Mouse (Mus musculus): ENCODE measurements around the gene Kif11. TPM values are rescaled to one million over a fixed set of nuclear protein-coding genes. Genes with fewer than 3 reads are reported as not detected.
A peak's percentile ranks its signal among the peaks of the same experiment; 100 is the strongest.

Gene Kif11
- polyA plus RNA-seq, 1 experiment from 2014 or later: 5.1 TPM

DNA sequence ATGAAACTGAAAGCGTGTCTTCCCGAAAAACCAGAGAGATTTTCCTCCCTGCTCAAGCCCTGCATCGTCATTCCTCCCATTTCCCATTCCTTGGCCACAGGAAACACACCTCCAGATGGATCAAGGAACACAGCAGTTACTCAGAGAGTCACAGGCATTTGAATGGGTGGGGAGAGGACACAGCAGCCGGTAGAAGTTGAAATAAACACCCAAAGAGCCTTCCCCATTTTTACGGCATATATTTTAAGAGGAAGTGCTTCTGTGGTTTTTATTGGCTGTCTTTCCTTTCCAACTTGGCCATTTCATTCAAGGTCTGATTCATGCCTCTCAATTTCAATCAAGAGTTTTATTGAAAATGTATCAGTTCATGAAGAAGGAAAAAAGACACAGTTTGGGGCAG is 72.0 kb downstream of the Kif11 start:
- no peaks in the 10 kb centered on the region for H3K27me3 ChIP-seq (ENCODE audit: control insufficient read depth, insufficient read depth, low read length)
- 73% methylated on average over 5 of the region's 5 CpGs for WGBS
- no peak overlapping the region for H3K4me2 ChIP-seq (ENCODE audit: low read depth, low read length)
- H3K27ac ChIP-seq (ENCODE audit: low read depth, low read length): no peak overlapping the region
- no peaks in the 10 kb centered on the region for H3K9me3 ChIP-seq (ENCODE audit: control insufficient read depth, low read length)
- ATAC-seq (ENCODE audit: low read depth): no peak
- H3K4me1 ChIP-seq (ENCODE audit: control insufficient read depth, insufficient read depth, low read length): no peaks in the 10 kb centered on the region
- H3K4me3 ChIP-seq (ENCODE audit: low read depth, low read length): no peak overlapping the region
- no peaks in the 10 kb centered on the region for H3K36me3 ChIP-seq (ENCODE audit: control insufficient read depth, insufficient read depth, low read length)
- H3K9ac ChIP-seq (replicated peaks; ENCODE audit: low read depth, low read length): no peak overlapping the region

DNA sequence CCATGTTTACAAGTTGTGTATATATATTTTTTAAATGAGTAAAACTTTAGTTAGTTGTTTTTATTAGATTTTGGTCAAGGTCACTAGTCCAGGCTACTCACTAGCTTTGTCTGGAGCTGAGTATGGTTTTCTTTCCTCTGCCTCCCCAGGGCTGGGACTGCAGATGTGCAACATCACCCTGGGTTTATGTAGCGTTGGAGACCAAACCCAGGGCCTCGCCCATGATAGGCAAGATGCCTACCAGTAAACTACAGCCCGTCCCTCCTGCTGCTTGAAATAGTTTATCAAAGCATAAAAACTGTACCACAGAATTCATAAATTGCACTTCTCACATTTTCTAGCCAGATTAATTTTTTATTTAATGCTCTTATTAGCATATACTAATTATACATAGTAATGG is 73.0 kb downstream of the Kif11 start:
- no peak for ATAC-seq (ENCODE audit: low read depth)
- 90% methylated on average over 3 of the region's 3 CpGs for WGBS

DNA sequence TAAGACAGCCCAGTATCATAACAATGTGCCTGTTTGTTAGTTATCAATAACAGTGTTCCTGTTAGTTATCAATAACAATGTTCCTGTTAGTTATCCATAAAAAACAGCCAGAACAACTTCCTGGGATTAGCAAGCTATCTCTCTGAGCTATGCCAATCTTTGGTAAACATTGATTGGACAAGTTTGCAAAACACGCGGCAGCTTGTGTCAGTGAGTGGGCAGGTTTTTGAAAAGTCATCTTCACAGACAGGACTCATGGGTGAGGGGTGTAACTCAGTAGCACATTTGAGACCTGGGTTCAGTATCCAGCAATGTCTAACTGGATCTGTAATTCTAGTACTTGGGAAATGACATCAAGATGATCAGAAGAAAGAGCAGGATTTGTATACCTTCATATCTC is 79.3 kb downstream of the Kif11 start:
- Histone ChIP-seq H3K4me2 (ENCODE audit: low read depth, low read length) (no peak overlapping the region), H3K36me3 (ENCODE audit: control insufficient read depth, insufficient read depth, low read length) (no peaks in the 10 kb centered on the region), H3K27ac (ENCODE audit: low read depth, low read length) (no peak overlapping the region), H3K4me3 (ENCODE audit: low read depth, low read length) (no peak overlapping the region), H3K4me1 (ENCODE audit: control insufficient read depth, insufficient read depth, low read length) (no peaks in the 10 kb centered on the region), H3K9ac (replicated peaks; ENCODE audit: low read depth, low read length) (no peak overlapping the region), H3K9me3 (ENCODE audit: control insufficient read depth, low read length) (no peaks in the 10 kb centered on the region), H3K27me3 (ENCODE audit: control insufficient read depth, insufficient read depth, low read length) (no peaks in the 10 kb centered on the region)
- 97% methylated on average over 2 of the region's 2 CpGs for WGBS
- ATAC-seq (ENCODE audit: low read depth): no peak

More for the DNA sequence above, 73.0 kb downstream of the Kif11 start:
- Histone ChIP-seq H3K27me3 (ENCODE audit: control insufficient read depth, insufficient read depth, low read length) (no peaks in the 10 kb centered on the region), H3K9ac (replicated peaks; ENCODE audit: low read depth, low read length) (no peak overlapping the region), H3K4me1 (ENCODE audit: control insufficient read depth, insufficient read depth, low read length) (no peaks in the 10 kb centered on the region), H3K4me2 (ENCODE audit: low read depth, low read length) (no peak overlapping the region), H3K36me3 (ENCODE audit: control insufficient read depth, insufficient read depth, low read length) (no peaks in the 10 kb centered on the region), H3K9me3 (ENCODE audit: control insufficient read depth, low read length) (no peaks in the 10 kb centered on the region), H3K4me3 (ENCODE audit: low read depth, low read length) (no peak overlapping the region), H3K27ac (ENCODE audit: low read depth, low read length) (no peak overlapping the region)

DNA sequence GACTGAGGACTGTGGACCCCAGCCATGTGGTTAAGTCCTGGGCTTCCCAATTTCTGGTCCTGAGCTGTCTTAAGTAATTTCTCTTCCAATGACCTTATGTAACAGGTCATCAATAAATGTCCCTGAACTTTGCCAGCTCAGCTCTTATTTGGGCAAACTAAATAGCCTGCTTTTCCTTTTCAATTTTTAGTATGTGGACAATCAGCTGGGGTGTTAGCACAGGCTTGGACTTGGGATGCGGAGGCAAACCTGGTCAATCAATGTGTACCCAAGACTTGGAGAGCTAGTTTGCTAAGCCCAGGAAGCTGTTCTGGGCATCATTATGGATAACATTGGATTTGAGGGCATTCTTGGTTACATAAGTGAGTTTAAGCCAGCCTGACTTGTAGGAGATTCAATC is 79.8 kb downstream of the Kif11 start:
- H3K9ac ChIP-seq (replicated peaks; ENCODE audit: low read depth, low read length): no peak overlapping the region
- WGBS: 100% methylated on average over 1 of the region's 1 CpGs
- no peak for ATAC-seq (ENCODE audit: low read depth)

DNA sequence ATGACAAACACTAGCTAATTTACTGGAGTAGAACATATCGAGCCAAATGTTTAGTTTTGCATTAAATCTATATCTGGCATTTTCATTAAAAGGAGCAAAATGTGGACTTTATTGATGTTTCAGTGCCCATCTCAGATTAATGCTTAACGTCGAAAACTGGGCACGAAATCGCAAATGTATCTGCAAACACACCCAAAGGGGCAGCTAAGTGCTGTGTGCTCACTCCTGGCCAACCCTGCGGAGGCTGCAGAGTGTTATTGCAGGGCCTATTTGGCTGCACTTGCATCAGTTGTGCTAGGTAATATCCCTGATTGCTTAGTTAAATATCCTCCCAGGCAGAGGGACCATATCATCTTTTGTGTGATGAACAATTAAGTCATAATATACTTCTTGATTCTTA is 81.8 kb downstream of the Kif11 start:
- WGBS: 64% methylated on average over 6 of the region's 6 CpGs

More for the DNA sequence above, 79.8 kb downstream of the Kif11 start:
- Histone ChIP-seq H3K4me3 (ENCODE audit: low read depth, low read length) (no peak overlapping the region), H3K9me3 (ENCODE audit: control insufficient read depth, low read length) (no peaks in the 10 kb centered on the region), H3K27ac (ENCODE audit: low read depth, low read length) (no peak overlapping the region), H3K36me3 (ENCODE audit: control insufficient read depth, insufficient read depth, low read length) (no peaks in the 10 kb centered on the region), H3K4me1 (ENCODE audit: control insufficient read depth, insufficient read depth, low read length) (no peaks in the 10 kb centered on the region), H3K4me2 (ENCODE audit: low read depth, low read length) (no peak overlapping the region), H3K27me3 (ENCODE audit: control insufficient read depth, insufficient read depth, low read length) (no peaks in the 10 kb centered on the region)

DNA sequence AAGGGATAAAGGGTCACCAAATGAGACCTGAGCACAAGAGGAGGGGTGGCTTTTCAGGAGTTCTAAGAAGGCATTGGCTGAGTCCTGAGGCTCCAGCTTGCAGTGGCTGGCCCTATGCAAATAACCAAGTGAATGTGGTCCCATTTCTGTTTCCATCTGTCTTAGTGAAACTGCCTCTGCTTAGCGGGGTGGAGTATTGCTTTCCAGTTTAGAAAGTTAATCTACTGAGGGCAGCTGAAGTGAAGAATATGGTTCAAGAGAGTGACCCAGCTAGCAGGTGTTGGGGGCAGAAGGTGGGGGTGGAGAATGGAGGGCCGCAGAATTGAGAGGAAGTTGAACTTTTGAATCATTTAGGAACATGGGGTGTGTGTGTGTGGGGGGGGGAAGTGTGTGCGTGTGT is 90.2 kb downstream of the Kif11 start:
- Histone ChIP-seq H3K4me1 (ENCODE audit: control insufficient read depth, insufficient read depth, low read length) (no peaks in the 10 kb centered on the region), H3K4me3 (ENCODE audit: low read depth, low read length) (no peak overlapping the region), H3K4me2 (ENCODE audit: low read depth, low read length) (no peak overlapping the region), H3K27me3 (ENCODE audit: control insufficient read depth, insufficient read depth, low read length) (no peaks in the 10 kb centered on the region), H3K36me3 (ENCODE audit: control insufficient read depth, insufficient read depth, low read length) (no peaks in the 10 kb centered on the region), H3K9me3 (ENCODE audit: control insufficient read depth, low read length) (no peaks in the 10 kb centered on the region), H3K27ac (ENCODE audit: low read depth, low read length) (no peak overlapping the region), H3K9ac (replicated peaks; ENCODE audit: low read depth, low read length) (no peak overlapping the region)
- no peak for ATAC-seq (ENCODE audit: low read depth)
- whole genome bisulfite sequencing: 91% methylated on average over 3 of the region's 3 CpGs

More for the DNA sequence above, 81.8 kb downstream of the Kif11 start:
- peak; percentile 51; the same call in 1 of the 2 replicates for ATAC-seq (ENCODE audit: low read depth)
- Histone ChIP-seq H3K4me3 (ENCODE audit: low read depth, low read length) (no peak overlapping the region), H3K4me2 (ENCODE audit: low read depth, low read length) (no peak overlapping the region), H3K27me3 (ENCODE audit: control insufficient read depth, insufficient read depth, low read length) (no peaks in the 10 kb centered on the region), H3K4me1 (ENCODE audit: control insufficient read depth, insufficient read depth, low read length) (no peaks in the 10 kb centered on the region), H3K9ac (replicated peaks; ENCODE audit: low read depth, low read length) (no peak overlapping the region), H3K27ac (ENCODE audit: low read depth, low read length) (no peak overlapping the region), H3K9me3 (ENCODE audit: control insufficient read depth, low read length) (no peaks in the 10 kb centered on the region), H3K36me3 (ENCODE audit: control insufficient read depth, insufficient read depth, low read length) (no peaks in the 10 kb centered on the region)

DNA sequence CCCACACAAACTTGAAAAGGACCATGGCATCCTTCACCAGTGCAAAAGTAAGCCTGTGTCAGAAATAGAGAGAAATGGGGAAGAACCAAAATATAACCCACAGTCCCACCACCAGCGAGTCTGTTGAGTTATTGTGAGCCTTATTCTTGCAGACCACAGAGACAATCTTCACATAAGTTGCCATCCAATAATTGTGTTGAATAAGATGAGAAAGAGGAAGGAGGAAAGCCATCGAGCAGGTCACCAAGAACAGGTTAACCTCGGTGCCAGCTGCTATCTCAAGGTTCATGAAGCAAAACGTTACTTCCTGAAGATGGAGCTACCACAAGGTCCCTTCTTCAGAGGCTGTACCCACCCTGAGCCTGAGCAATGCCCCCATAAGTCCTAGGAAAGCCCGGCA is 90.8 kb downstream of the Kif11 start:
- Histone ChIP-seq H3K4me1 (ENCODE audit: control insufficient read depth, insufficient read depth, low read length) (no peaks in the 10 kb centered on the region), H3K9me3 (ENCODE audit: control insufficient read depth, low read length) (no peaks in the 10 kb centered on the region), H3K4me3 (ENCODE audit: low read depth, low read length) (no peak overlapping the region), H3K9ac (replicated peaks; ENCODE audit: low read depth, low read length) (no peak overlapping the region), H3K36me3 (ENCODE audit: control insufficient read depth, insufficient read depth, low read length) (no peaks in the 10 kb centered on the region), H3K27me3 (ENCODE audit: control insufficient read depth, insufficient read depth, low read length) (no peaks in the 10 kb centered on the region), H3K4me2 (ENCODE audit: low read depth, low read length) (no peak overlapping the region), H3K27ac (ENCODE audit: low read depth, low read length) (no peak overlapping the region)
- ATAC-seq (ENCODE audit: low read depth): no peak
- 92% methylated on average over 5 of the region's 5 CpGs for WGBS

DNA sequence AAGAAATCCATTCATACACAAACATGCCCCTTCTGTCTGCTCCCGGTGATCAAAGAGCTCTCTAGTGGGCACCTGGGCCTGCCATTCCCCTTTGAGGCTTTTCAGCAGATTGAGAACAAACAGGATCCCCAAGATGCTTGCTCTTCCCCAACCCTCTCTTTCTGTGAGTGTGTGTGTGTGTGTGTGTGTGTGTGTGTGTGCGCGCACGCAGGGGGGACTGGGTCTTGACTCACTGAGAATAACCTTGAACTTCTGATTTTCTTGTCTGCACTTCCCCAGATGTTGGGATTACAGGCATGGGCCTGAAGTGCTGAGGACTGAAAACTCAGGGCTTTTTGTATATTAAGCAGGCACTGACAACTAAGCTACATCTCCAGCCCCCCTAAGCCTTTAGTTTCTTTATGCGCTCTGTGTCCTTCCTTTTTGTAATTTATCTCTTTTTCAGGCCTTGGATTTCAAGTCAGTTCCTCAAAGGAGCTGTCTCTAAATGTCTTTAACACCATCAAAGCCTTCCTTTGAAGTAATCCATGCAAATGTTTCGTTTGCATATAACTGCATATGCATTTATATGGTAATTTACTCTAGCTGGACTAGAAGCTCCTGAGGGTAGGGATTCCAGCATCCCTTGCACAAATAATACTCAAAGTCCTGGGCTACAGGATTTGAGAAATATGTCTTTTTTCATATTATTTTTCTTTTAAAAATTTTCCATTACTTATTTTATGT is 92.8 kb downstream of the Kif11 start:
- H3K4me1 ChIP-seq (ENCODE audit: control insufficient read depth, insufficient read depth, low read length): no peaks in the 10 kb centered on the region
- 64% methylated on average over 6 of the region's 6 CpGs for WGBS
- ATAC-seq (ENCODE audit: low read depth): no peak

More for the DNA sequence above, 92.8 kb downstream of the Kif11 start:
- no peaks in the 10 kb centered on the region for H3K27me3 ChIP-seq (ENCODE audit: control insufficient read depth, insufficient read depth, low read length)
- H3K9ac ChIP-seq (replicated peaks; ENCODE audit: low read depth, low read length): no peak overlapping the region
- H3K27ac ChIP-seq (ENCODE audit: low read depth, low read length): no peak overlapping the region
- H3K4me3 ChIP-seq (ENCODE audit: low read depth, low read length): no peak overlapping the region
- no peaks in the 10 kb centered on the region for H3K36me3 ChIP-seq (ENCODE audit: control insufficient read depth, insufficient read depth, low read length)
- no peaks in the 10 kb centered on the region for H3K9me3 ChIP-seq (ENCODE audit: control insufficient read depth, low read length)
- no peak overlapping the region for H3K4me2 ChIP-seq (ENCODE audit: low read depth, low read length)
